Mouse (Mus musculus) kidney, embryonic 15.5 days (tissue): Measurements from ENCODE around the gene Pcp4l1. TPM values are rescaled to one million over a fixed set of nuclear protein-coding genes. Genes with fewer than 3 reads are reported as not detected.

Experiments used
- ATAC-seq: fragments of 200-750 bp; cut with Nextera tagmentation; replicated peaks from 2 replicates; pipeline ENCODE4 v1.8.0; 2017; ENCODE audit warnings: moderate TSS enrichment; ENCODE audit not compliant: low FRiP score
- H3K27ac ChIP-seq: fragments of 300-500 bp; sonication (generic); 2 replicates; pipeline ENCODE4 v1.5.1; 2015; ENCODE audit warnings: mild to moderate bottlenecking, inconsistent platforms
- H3K27me3 ChIP-seq: fragments of 300-500 bp; sonication (generic); 2 replicates; pipeline ENCODE4 v1.6.1; 2015; ENCODE audit warnings: inconsistent platforms
- H3K36me3 ChIP-seq: fragments of 300-500 bp; sonication (generic); 2 replicates; pipeline ENCODE4 v1.6.1; 2015; ENCODE audit warnings: inconsistent platforms
- H3K4me1 ChIP-seq: fragments of 300-500 bp; sonication (generic); 2 replicates; pipeline ENCODE4 v1.6.1; 2015; ENCODE audit warnings: inconsistent platforms
- H3K4me2 ChIP-seq: fragments of 300-500 bp; sonication (generic); 2 replicates; pipeline ENCODE4 v1.6.1; 2015; ENCODE audit warnings: moderate library complexity, mild to moderate bottlenecking, inconsistent platforms
- H3K4me3 ChIP-seq: fragments of 300-500 bp; sonication (generic); replicated peaks from 2 replicates; pipeline ENCODE4 v1.5.1; 2015; ENCODE audit warnings: mild to moderate bottlenecking, inconsistent platforms
- H3K9ac ChIP-seq: fragments of 300-500 bp; sonication (generic); 2 replicates; pipeline ENCODE4 v1.6.1; 2015; ENCODE audit warnings: mild to moderate bottlenecking, inconsistent platforms
- H3K9me3 ChIP-seq: fragments of 300-500 bp; sonication (generic); replicated peaks from 2 replicates; pipeline ENCODE4 v1.6.1; 2016; ENCODE audit warnings: inconsistent platforms
- WGBS: fragments of 180-500 bp; shearing (Covaris S2); methylation state at CpG from one replicate; pipeline ENCODE4 v1.1.7; 2015; ENCODE audit warnings: mixed read lengths; 5-methylcytosine and 5-hydroxymethylcytosine counted together
- polyA plus RNA-seq: library from polyadenylated mRNA; unstranded; fragments of >200 nt; fragmentation: Nextera tagmentation; extraction: Ambion mirVana; gene quantifications from 2 replicates; pipeline ENCODE4 v1.2.1, GENCODE M21; 2015

The Pcp4l1 gene
- polyA plus RNA-seq, 1 experiment from 2014 or later, result 4.0 TPM

DNA sequence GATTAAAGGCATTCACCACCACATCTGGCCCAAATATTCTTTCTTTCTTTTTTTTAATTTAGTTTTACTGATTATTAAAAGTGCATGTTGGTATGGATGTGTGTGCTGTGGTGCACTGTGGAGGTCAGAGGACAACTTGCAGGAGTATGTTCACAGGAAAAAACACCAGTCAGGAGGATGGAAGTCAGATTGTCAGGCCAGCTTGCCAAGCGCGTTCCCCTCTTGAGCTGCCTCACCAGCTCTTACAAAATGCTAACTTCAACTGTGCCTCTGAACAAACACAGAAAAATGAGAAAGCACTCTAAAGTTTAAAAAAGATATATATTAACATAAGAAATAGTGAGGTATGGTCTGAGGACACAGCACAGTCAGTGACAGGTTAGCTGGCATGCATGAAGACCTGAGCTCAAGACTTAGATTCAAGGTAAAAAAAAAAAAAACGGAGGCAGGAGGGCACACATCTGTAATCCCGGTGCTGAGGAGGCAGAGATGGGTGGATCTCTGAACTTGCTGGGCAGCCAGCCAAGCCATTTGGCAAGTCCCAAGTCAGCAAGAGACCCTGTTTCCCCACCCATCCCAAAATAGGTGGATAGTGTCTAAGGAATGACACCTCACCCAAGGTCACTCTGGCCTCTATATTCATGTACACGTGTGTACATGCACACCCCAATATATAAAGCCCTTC, 16.4 kb downstream of the Pcp4l1 start:
- WGBS, result 64% methylated on average over 5 of the region's 5 CpGs

DNA sequence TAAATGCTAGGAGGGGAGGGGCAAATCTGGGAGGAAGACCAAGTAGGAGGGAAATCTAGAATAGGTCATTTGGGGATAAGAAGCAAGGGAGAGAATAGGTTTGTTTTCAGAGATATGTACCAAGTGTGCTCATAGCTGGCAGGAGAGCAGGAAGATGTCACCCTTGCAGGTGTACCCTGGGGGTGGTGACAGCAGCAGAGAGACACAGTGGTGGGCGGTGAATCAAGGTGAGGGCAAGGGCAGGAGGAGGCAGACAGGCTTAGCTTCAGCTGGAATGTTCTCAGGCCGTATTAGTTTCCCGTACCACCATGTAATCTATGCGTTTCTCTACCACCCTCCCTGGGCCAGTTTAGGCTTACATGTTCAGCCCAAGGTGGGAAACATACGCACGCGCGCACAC, 23.3 kb downstream of the Pcp4l1 start:
- ATAC-seq, result no peak
- H3K9ac ChIP-seq, result no peak overlapping the region
- H3K4me1 ChIP-seq, result peaks cover 1% of the 10 kb centered on the region
- WGBS, result 99% methylated on average over 8 of the region's 8 CpGs
- H3K4me2 ChIP-seq, result no peak overlapping the region
- H3K9me3 ChIP-seq, result no peaks in the 10 kb centered on the region
- H3K36me3 ChIP-seq, result no peaks in the 10 kb centered on the region
- H3K27me3 ChIP-seq, result no peaks in the 10 kb centered on the region
- no peak overlapping the region for H3K4me3 ChIP-seq
- no peak overlapping the region for H3K27ac ChIP-seq

More for the DNA sequence above, 16.4 kb downstream of the Pcp4l1 start:
- H3K4me3 ChIP-seq, result no peak overlapping the region
- no peaks in the 10 kb centered on the region for H3K9me3 ChIP-seq
- no peak overlapping the region for H3K9ac ChIP-seq
- no peak overlapping the region for H3K4me2 ChIP-seq
- H3K27me3 ChIP-seq, result no peaks in the 10 kb centered on the region
- H3K4me1 ChIP-seq, result no peaks in the 10 kb centered on the region
- ATAC-seq, result no peak
- no peaks in the 10 kb centered on the region for H3K36me3 ChIP-seq
- no peak overlapping the region for H3K27ac ChIP-seq

DNA sequence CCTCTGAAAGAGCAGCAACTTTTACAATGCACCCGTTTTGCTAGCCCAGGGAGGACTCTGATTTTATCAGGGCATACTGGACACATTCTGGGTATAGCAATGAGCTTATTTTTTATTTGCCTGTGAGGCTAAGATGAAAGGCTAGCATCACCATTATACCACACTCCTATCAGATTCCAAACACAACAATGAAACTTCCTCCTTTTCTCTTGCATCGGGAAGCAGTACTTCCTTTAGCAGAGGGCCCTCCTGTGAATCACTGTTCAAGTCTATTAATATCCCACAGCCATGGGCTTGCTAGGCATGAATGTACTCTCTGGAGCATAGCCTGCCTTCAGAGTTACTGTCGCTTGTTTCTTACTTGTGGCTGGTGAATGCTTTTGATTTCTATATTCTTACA, 24.9 kb downstream of the Pcp4l1 start:
- no peaks in the 10 kb centered on the region for H3K36me3 ChIP-seq
- no peak overlapping the region for H3K4me2 ChIP-seq
- H3K27me3 ChIP-seq, result no peaks in the 10 kb centered on the region
- no peak overlapping the region for H3K4me3 ChIP-seq
- peaks cover 3% of the 10 kb centered on the region for H3K4me1 ChIP-seq
- peak overlapping the region; percentile 77 for H3K27ac ChIP-seq
- peak; percentile 74; the same call in 1 of the 2 replicates for ATAC-seq
- H3K9me3 ChIP-seq, result no peaks in the 10 kb centered on the region
- no peak overlapping the region for H3K9ac ChIP-seq
- 23% methylated on average over 3 of the region's 3 CpGs for WGBS

DNA sequence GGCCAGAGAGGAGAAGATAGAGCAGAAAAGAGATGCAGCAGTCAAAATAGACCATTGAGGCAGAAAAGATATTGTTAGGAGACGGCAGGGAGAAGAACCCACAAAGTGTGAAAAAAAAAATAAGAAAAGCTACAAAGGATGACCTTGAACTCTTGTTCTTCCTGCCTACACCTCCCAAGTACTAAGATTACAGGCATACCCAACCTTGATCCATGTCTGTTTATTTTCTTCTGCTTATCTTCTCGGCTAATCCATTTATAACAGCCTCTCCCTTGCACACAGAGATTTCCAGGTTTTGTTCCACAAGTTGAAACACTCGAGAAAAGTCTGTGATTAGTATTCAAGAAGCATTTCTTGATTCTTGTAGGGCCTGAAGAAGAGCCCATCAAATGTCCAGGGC, 26.2 kb downstream of the Pcp4l1 start:
- H3K4me1 ChIP-seq, result peaks cover 7% of the 10 kb centered on the region
- H3K9me3 ChIP-seq, result no peaks in the 10 kb centered on the region
- WGBS, result 55% methylated on average over 3 of the region's 3 CpGs
- H3K9ac ChIP-seq, result no peak overlapping the region
- H3K4me3 ChIP-seq, result no peak overlapping the region
- H3K27ac ChIP-seq, result no peak overlapping the region
- H3K27me3 ChIP-seq, result no peaks in the 10 kb centered on the region
- H3K36me3 ChIP-seq, result no peaks in the 10 kb centered on the region
- no peak for ATAC-seq
- H3K4me2 ChIP-seq, result no peak overlapping the region

GRCm38 (mm10) chr1:171168906-171169305, 27.2 kb downstream of the Pcp4l1 start:
- H3K27me3 ChIP-seq, result no peaks in the 10 kb centered on the region
- no peak overlapping the region for H3K9ac ChIP-seq
- H3K4me2 ChIP-seq, result no peak overlapping the region
- no peaks in the 10 kb centered on the region for H3K36me3 ChIP-seq
- H3K4me3 ChIP-seq, result no peak overlapping the region
- H3K27ac ChIP-seq, result no peak overlapping the region
- 88% methylated on average over 12 of the region's 12 CpGs for WGBS
- no peaks in the 10 kb centered on the region for H3K9me3 ChIP-seq
- ATAC-seq, result no peak
- peaks cover 7% of the 10 kb centered on the region for H3K4me1 ChIP-seq

DNA sequence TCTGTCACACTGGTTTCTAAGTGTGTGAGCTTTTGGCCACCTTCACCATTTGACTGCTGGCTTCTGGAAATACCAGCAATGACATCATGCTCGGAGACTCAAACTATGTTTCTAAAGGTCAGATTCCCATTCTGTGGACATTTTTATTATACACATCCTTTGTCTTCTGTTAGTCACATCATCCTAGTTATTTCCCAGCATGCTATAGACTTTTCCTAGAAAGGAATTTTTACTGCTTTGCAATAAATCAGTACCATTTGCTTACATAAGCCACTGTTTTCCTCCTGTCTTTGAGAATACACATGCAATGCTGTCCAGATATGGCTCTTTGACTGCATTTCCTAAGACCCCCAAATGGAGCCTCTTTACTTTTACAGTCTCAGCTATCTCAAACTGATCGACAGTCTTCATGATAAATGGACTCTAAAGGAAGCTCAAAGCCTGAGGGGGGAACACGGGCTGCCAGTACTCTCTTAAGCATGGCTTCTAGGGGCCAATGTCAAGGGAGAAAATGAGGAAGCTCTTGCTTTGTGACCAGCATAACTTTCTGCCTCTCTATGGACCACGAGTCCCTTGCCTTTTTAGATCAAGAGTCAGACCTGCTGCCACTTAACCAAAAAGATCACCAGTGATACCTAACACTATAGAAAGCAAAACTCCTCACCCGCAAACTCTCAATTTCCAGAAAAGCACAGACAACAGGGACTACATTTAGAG, 30.3 kb downstream of the Pcp4l1 start:
- Histone ChIP-seq H3K27me3 (peaks cover 5% of the 10 kb centered on the region; the same call in 1 of the 2 replicates), H3K4me3 (no peak overlapping the region), H3K9me3 (no peaks in the 10 kb centered on the region), H3K27ac (peak overlapping the region; percentile 27; the same call in 1 of the 2 replicates), H3K4me1 (peaks cover 8% of the 10 kb centered on the region; the same call in 1 of the 2 replicates), H3K9ac (no peak overlapping the region), H3K36me3 (no peaks in the 10 kb centered on the region), H3K4me2 (no peak overlapping the region)
- ATAC-seq, result no peak
- 58% methylated on average over 5 of the region's 5 CpGs for WGBS

DNA sequence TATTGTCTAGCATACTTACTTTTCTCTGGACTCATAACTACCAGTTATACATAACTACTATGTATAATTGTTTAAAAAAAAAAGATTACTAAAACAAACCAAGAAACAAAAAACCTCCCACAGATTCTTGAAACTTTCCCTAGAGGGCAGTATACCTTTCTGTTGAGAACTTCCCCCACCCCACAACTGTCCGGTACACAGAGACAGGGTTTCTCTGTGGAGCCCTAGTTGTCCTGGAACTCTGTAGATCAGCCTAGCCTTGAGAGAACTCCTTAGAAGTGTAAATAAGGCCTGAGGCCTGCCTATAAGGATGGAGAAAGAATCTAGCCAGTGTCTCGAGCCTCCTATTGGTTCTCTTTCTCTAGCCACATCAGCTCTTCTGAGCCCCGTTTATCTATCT, 31.8 kb downstream of the Pcp4l1 start:
- WGBS, result 37% methylated on average over 3 of the region's 3 CpGs
- H3K9me3 ChIP-seq, result no peaks in the 10 kb centered on the region
- no peak overlapping the region for H3K9ac ChIP-seq
- ATAC-seq, result no peak
- H3K36me3 ChIP-seq, result no peaks in the 10 kb centered on the region
- peaks cover 15% of the 10 kb centered on the region for H3K27me3 ChIP-seq
- H3K27ac ChIP-seq, result no peak overlapping the region
- peaks cover 22% of the 10 kb centered on the region for H3K4me1 ChIP-seq
- no peak overlapping the region for H3K4me2 ChIP-seq
- no peak overlapping the region for H3K4me3 ChIP-seq

GRCm38 (mm10) chr1:171162526-171162925, 33.5 kb downstream of the Pcp4l1 start:
- no peak for ATAC-seq
- no peak overlapping the region for H3K27ac ChIP-seq
- H3K4me1 ChIP-seq, result peaks cover 19% of the 10 kb centered on the region
- H3K4me2 ChIP-seq, result no peak overlapping the region
- H3K36me3 ChIP-seq, result no peaks in the 10 kb centered on the region
- no peak overlapping the region for H3K4me3 ChIP-seq
- WGBS, result 83% methylated on average over 3 of the region's 3 CpGs
- no peaks in the 10 kb centered on the region for H3K9me3 ChIP-seq
- peaks cover 30% of the 10 kb centered on the region for H3K27me3 ChIP-seq
- no peak overlapping the region for H3K9ac ChIP-seq

- H3K4me2 ChIP-seq, result peak overlapping the region; percentile 62
- H3K27ac ChIP-seq, result no peak overlapping the region
- peak; percentile 71; the same call in 1 of the 2 replicates for ATAC-seq
- peaks cover 15% of the 10 kb centered on the region for H3K4me1 ChIP-seq
- no peaks in the 10 kb centered on the region for H3K36me3 ChIP-seq
- H3K9ac ChIP-seq, result 0 out of 2 replicates have a peak overlapping the region, but pooled peaks have one; percentile 23
- H3K27me3 ChIP-seq, result peaks cover 33% of the 10 kb centered on the region
- H3K9me3 ChIP-seq, result no peaks in the 10 kb centered on the region
- peak overlapping the region; percentile 34 for H3K4me3 ChIP-seq
- 6% methylated on average over 15 of the region's 15 CpGs for WGBS
Measured at GRCm38 (mm10) chr1:171159485-171159975, 36.5 kb downstream of the Pcp4l1 start.

DNA sequence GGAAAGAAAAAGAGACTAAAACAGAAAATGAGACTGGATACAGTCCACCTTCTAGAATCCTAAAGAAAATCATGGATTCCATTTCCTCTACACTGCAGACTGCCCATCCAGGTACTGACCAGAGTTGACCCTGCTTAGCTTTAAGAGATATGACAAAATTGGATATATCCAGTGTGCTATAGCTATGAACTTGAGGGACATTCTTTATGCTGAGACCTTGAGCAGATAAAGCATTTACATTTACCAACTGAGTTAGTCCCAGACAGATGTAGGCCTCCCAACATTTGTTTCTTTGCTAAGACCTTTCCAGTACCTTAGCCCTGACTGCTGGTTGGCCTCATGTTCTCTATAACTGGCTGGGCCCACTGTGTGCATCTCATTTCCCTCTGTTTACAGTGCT, 38.1 kb downstream of the Pcp4l1 start:
- peaks cover 15% of the 10 kb centered on the region for H3K4me1 ChIP-seq
- no peak overlapping the region for H3K27ac ChIP-seq
- H3K4me2 ChIP-seq, result no peak overlapping the region
- H3K27me3 ChIP-seq, result peaks cover 33% of the 10 kb centered on the region
- ATAC-seq, result no peak
- no peaks in the 10 kb centered on the region for H3K9me3 ChIP-seq
- no peaks in the 10 kb centered on the region for H3K36me3 ChIP-seq
- no peak overlapping the region for H3K4me3 ChIP-seq
- H3K9ac ChIP-seq, result no peak overlapping the region

DNA sequence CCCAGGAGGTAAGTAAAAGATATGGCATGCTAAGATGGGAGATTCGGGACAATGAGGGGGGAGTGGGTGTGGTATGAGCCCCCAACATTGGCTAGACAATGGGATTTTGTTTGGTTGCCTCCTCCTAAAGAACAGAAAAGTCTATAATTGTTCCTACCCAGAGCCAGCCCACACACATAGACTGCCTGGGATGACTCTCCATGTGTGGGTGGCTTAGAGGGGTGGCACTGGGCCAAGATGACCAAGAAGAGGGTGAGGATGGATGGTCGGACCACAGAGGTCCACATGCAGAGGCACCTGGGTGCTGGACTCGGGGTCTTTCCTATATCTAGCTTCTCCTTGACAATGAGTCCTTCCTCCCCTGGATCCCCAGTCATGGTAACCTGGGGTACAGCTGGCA, 39.4 kb downstream of the Pcp4l1 start:
- Histone ChIP-seq H3K36me3 (no peaks in the 10 kb centered on the region), H3K4me1 (peaks cover 15% of the 10 kb centered on the region), H3K9ac (no peak overlapping the region), H3K4me2 (no peak overlapping the region), H3K27me3 (peaks cover 31% of the 10 kb centered on the region), H3K4me3 (no peak overlapping the region), H3K9me3 (no peaks in the 10 kb centered on the region), H3K27ac (no peak overlapping the region)
- ATAC-seq, result no peak
- WGBS, result 71% methylated on average over 3 of the region's 3 CpGs

GRCm38 (mm10) chr1:171151966-171152365, 44.1 kb downstream of the Pcp4l1 start:
- H3K9me3 ChIP-seq, result no peaks in the 10 kb centered on the region
- no peaks in the 10 kb centered on the region for H3K36me3 ChIP-seq
- H3K4me1 ChIP-seq, result peaks cover 18% of the 10 kb centered on the region
- H3K4me3 ChIP-seq, result no peak overlapping the region
- no peak overlapping the region for H3K4me2 ChIP-seq
- no peak overlapping the region for H3K9ac ChIP-seq
- 0 out of 2 replicates have a peak, but pooled peaks cover 3% of the 10 kb centered on the region for H3K27me3 ChIP-seq
- no peak for ATAC-seq
- no peak overlapping the region for H3K27ac ChIP-seq
- 75% methylated on average over 4 of the region's 4 CpGs for WGBS
